Mouse (Mus musculus) liver, embryonic 12.5 days (tissue): ENCODE measurements around the gene Ccdc89. TPM values are rescaled to one million over a fixed set of nuclear protein-coding genes. Genes with fewer than 3 reads are reported as not detected.

Experiments used
- ATAC-seq: fragments of 200-750 bp; cut with Nextera tagmentation; 2 replicates; pipeline ENCODE4 v1.8.0; 2017; ENCODE audit warnings: moderate number of reproducible peaks, mild to moderate bottlenecking, moderate library complexity
- H3K27ac ChIP-seq: fragments of 300-500 bp; sonication (generic); 2 replicates; pipeline ENCODE4 v1.5.1; 2016; ENCODE audit warnings: mild to moderate bottlenecking
- H3K27me3 ChIP-seq: fragments of 300-500 bp; sonication (generic); replicated peaks from 2 replicates; pipeline ENCODE4 v1.6.1; 2016; ENCODE audit warnings: mild to moderate bottlenecking, moderate library complexity
- H3K36me3 ChIP-seq: fragments of 300-500 bp; sonication (generic); 2 replicates; pipeline ENCODE4 v1.6.1; 2016; ENCODE audit warnings: mild to moderate bottlenecking, moderate library complexity
- H3K4me1 ChIP-seq: fragments of 300-500 bp; sonication (generic); 2 replicates; pipeline ENCODE4 v1.6.1; 2016
- H3K4me2 ChIP-seq: fragments of 300-500 bp; sonication (generic); 2 replicates; pipeline ENCODE4 v1.6.1; 2016; ENCODE audit warnings: mild to moderate bottlenecking, moderate library complexity
- H3K4me3 ChIP-seq: fragments of 300-500 bp; sonication (generic); 2 replicates; pipeline ENCODE4 v1.5.1; 2016; ENCODE audit warnings: mild to moderate bottlenecking, moderate library complexity
- H3K9ac ChIP-seq: fragments of 300-500 bp; sonication (generic); 2 replicates; pipeline ENCODE4 v1.6.1; 2016; ENCODE audit warnings: mild to moderate bottlenecking, moderate library complexity
- H3K9me3 ChIP-seq: fragments of 300-500 bp; sonication (generic); replicated peaks from 2 replicates; pipeline ENCODE4 v1.6.1; 2016; ENCODE audit warnings: mild to moderate bottlenecking, moderate library complexity
- WGBS: fragments of 180-500 bp; shearing (Covaris S2); methylation state at CpG from one replicate; pipeline ENCODE4 v1.1.7; 2016; ENCODE audit not compliant: insufficient replicate concordance; 5-methylcytosine and 5-hydroxymethylcytosine counted together
- polyA plus RNA-seq: library from polyadenylated mRNA; unstranded; fragments of >200 nt; fragmentation: Nextera tagmentation; extraction: Ambion mirVana; gene quantifications from 2 replicates; pipeline ENCODE4 v1.2.1, GENCODE M21; 2016

Gene Ccdc89
- polyA plus RNA-seq, 1 experiment from 2014 or later: 0.41 TPM

DNA sequence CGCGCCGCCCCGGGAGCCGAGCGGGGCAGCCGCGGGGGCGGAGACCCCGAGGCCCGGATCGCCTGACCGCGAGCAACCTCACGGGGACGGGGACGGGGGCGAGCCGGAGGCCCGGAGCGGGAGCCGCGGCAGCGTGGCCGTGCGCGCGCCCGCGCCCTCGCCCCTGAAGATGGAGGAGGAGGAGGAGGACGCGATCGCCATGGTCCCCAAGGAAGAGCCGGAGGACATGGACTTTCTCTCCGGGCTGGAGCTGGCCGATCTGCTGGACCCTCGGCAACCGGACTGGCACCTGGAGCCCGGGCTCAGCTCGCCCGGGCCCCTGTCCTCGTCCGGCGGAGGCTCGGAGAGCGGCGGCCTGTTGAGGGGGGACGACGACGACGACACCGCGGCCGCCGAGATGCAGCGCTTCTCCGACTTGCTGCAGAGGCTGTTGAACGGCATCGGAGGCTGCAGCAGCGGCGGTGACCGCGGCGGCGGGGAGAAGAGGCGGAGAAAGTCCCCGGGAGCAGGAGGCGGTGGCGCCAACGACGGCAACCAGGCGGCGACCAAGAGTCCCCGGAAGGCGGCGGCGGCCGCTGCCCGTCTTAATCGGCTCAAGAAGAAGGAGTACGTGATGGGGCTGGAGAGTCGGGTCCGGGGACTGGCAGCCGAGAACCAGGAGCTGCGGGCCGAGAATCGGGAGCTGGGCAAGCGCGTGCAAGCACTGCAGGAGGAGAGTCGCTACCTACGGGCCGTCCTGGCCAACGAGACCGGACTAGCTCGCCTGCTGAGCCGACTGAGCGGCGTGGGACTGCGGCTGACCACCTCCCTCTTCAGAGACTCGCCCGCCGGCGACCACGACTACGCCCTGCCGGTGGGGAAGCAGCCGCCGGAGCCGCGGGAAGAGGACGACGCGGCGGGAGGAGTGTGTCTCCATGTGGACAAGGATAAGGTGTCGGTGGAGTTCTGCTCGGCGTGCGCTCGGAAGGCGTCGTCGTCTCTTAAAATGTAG lies 17.0 kb downstream of the Ccdc89 start:
- peak overlapping the region; percentile 87 for H3K4me2 ChIP-seq
- WGBS: under 1% methylated on average over 123 of the region's 123 CpGs
- H3K4me1 ChIP-seq: peaks cover 6% of the 10 kb centered on the region; the same call in 1 of the 2 replicates
- peaks cover 19% of the 10 kb centered on the region for H3K36me3 ChIP-seq
- H3K4me3 ChIP-seq: peak overlapping the region; percentile 98
- ATAC-seq: peak; percentile 69
- no peaks in the 10 kb centered on the region for H3K9me3 ChIP-seq
- H3K9ac ChIP-seq: peak overlapping the region; percentile 99
- H3K27me3 ChIP-seq: no peaks in the 10 kb centered on the region
- H3K27ac ChIP-seq: peak overlapping the region; percentile 95

- no peak for ATAC-seq
- under 1% methylated on average over 6 of the region's 6 CpGs for WGBS
- Histone ChIP-seq H3K27ac (peak overlapping the region; percentile 95), H3K4me3 (peak overlapping the region; percentile 98), H3K36me3 (peaks cover 23% of the 10 kb centered on the region), H3K27me3 (no peaks in the 10 kb centered on the region), H3K4me2 (peak overlapping the region; percentile 87), H3K9me3 (no peaks in the 10 kb centered on the region), H3K4me1 (peaks cover 6% of the 10 kb centered on the region; the same call in 1 of the 2 replicates), H3K9ac (peak overlapping the region; percentile 99)
These were observed 17.8 kb downstream of the Ccdc89 start for GRCm38 (mm10) chr7:90444206-90444605.

DNA sequence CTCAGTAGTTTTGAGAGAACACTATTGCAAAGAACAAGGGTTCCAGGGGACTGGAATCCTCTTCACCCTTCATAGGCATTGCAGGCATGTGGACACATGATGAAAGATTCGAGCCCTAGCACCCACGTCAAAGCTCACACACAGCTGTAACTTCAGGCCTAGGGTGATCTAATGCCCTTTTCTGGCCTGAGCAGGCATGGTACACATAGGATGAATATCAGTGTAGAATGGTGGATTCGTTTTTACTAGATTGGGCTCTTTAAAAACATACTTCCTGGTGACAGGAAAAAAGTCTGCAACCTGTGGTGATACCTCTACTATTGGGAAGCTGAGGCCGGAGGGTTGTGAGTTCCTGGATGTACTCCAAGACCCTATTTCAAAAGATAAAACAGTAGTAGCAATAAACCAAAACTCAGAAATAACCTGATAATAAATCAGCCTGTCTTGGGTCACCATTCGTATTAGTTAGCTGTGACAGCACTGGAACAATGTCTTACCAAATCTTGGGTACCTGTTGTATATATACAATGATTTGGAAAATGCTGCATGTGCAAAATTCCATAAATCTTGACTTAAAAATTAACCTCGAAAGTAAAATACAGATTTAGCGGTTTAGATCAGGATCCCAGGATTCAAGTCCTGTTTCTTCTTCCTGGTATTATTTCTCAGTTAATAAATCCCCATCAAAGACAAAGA lies 29.9 kb downstream of the Ccdc89 start:
- no peak for ATAC-seq
- Histone ChIP-seq H3K36me3 (peaks cover 30% of the 10 kb centered on the region), H3K27me3 (no peaks in the 10 kb centered on the region; the same call in 1 of the 2 replicates), H3K9ac (peak overlapping the region; percentile 75), H3K9me3 (no peaks in the 10 kb centered on the region), H3K27ac (peak overlapping the region; percentile 87), H3K4me3 (peak overlapping the region; percentile 78), H3K4me1 (peaks cover 31% of the 10 kb centered on the region), H3K4me2 (peak overlapping the region; percentile 80)
- WGBS: 25% methylated on average over 7 of the region's 7 CpGs

DNA sequence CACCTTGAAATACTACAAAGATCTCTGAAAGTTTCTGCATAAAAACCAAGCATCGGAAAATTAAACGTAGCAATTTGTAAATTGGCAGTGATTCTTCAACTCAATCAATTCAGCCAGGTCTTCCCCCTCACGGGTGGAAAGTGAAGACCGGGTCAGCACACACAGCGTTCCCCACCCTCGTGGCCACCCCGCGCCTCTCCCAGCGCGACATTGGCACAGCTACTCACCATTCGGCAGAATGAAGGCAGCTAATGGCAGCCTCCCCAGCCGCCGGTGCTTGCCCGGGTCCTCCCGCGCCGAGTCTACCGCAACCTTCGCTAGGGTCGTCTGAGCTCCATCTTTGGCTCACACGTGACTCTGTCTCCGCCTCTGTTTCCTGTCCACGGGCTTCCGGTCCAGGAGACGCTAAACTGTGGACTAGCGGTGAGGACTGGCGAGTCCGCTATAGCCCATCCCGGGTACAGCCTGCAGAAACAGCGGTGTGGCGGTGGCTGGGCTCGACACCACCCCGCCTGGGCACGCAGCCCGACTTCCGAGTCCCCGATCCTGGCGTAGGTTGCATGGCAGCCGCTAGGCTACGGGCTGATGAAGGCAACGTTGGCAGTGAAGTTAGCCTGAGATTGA lies 30.6 kb downstream of the Ccdc89 start, which contains the start of gene Tmem126a:
TSS of gene Tmem126a (minus strand) at position 385 of the 624 bp plus-strand sequence.
- Histone ChIP-seq H3K27ac (peak within 1 kb of the TSS; percentile 87), H3K9ac (peak within 1 kb of the TSS; percentile 75), H3K27me3 (no peaks in the 10 kb centered on the region; the same call in 1 of the 2 replicates), H3K4me3 (peak within 1 kb of the TSS; percentile 78), H3K9me3 (no peaks in the 10 kb centered on the region), H3K4me1 (peaks cover 33% of the 10 kb centered on the region), H3K4me2 (peak within 1 kb of the TSS; percentile 80), H3K36me3 (peaks cover 23% of the 10 kb centered on the region)
- WGBS: under 1% methylated on average over 41 of the region's 41 CpGs
- ATAC-seq: peak; percentile 92

- peak overlapping the region; percentile 87 for H3K27ac ChIP-seq
- peak overlapping the region; percentile 75 for H3K9ac ChIP-seq
- peak overlapping the region; percentile 80 for H3K4me2 ChIP-seq
- ATAC-seq: peak; percentile 24
- H3K36me3 ChIP-seq: peaks cover 18% of the 10 kb centered on the region
- H3K9me3 ChIP-seq: no peaks in the 10 kb centered on the region
- peaks cover 33% of the 10 kb centered on the region for H3K4me1 ChIP-seq
- H3K27me3 ChIP-seq: no peaks in the 10 kb centered on the region; the same call in 1 of the 2 replicates
- 8% methylated on average over 10 of the region's 10 CpGs for WGBS
- H3K4me3 ChIP-seq: peak overlapping the region; percentile 78
These were observed 31.1 kb downstream of the Ccdc89 start for GRCm38 (mm10) chr7:90457517-90457916.

- Histone ChIP-seq H3K27ac (no peak overlapping the region), H3K36me3 (no peaks in the 10 kb centered on the region), H3K9ac (no peak overlapping the region), H3K9me3 (no peaks in the 10 kb centered on the region), H3K4me1 (peaks cover 33% of the 10 kb centered on the region), H3K4me3 (no peak overlapping the region), H3K27me3 (no peaks in the 10 kb centered on the region; the same call in 1 of the 2 replicates), H3K4me2 (peak overlapping the region; percentile 49)
- no peak for ATAC-seq
- 50% methylated on average over 10 of the region's 10 CpGs for WGBS
These were observed 34.0 kb downstream of the Ccdc89 start for GRCm38 (mm10) chr7:90460330-90460729.

DNA sequence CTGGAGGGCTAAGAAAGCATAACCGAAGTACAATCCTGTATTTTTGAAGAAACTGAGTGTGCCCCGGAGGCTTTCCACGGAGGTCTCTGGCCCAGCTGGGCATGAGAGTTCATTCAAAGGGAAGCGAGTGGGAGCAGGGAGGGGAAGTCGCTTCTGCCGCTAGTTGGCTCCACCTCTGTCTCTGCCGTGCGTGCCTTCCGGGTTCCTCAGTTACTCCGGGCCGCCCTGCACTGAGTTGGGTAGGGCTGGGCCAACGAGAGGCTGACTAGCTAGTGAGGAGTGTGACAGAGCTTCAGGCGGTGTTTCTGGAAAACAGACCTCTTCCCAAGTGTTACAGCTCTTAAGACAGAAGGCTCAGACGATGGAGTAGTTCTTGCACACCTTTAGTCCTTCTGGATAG lies 34.6 kb downstream of the Ccdc89 start:
- ATAC-seq: peak; percentile 60
- Histone ChIP-seq H3K4me1 (peaks cover 28% of the 10 kb centered on the region), H3K36me3 (no peaks in the 10 kb centered on the region), H3K9ac (no peak overlapping the region), H3K4me2 (peak overlapping the region; percentile 49), H3K4me3 (no peak overlapping the region), H3K27ac (no peak overlapping the region), H3K9me3 (no peaks in the 10 kb centered on the region), H3K27me3 (no peaks in the 10 kb centered on the region; the same call in 1 of the 2 replicates)
- WGBS: 15% methylated on average over 14 of the region's 14 CpGs

DNA sequence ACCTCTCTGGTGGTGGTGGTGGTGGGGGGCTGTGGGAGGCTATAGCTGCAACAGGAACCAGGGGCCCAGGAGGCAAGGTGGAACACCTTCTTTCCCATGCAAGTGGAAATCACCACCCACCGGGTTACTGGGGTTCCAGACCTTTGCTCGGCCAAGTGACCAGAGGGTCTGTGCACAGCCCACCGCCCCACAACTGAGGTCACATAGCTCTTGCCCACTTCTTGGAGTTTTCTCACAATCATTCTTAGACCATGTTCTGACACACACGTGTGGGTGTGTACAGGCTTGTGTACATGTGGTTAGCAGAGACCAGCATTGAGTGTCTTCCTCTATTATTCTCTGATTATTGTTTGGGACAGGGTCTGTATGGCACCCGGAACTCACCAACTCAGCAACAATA lies 35.1 kb downstream of the Ccdc89 start:
- no peaks in the 10 kb centered on the region for H3K36me3 ChIP-seq
- H3K4me2 ChIP-seq: peak overlapping the region; percentile 49
- H3K9ac ChIP-seq: no peak overlapping the region
- H3K4me1 ChIP-seq: peaks cover 23% of the 10 kb centered on the region; the same call in 1 of the 2 replicates
- no peak for ATAC-seq
- no peaks in the 10 kb centered on the region; the same call in 1 of the 2 replicates for H3K27me3 ChIP-seq
- no peak overlapping the region for H3K27ac ChIP-seq
- WGBS: 79% methylated on average over 5 of the region's 5 CpGs
- H3K9me3 ChIP-seq: no peaks in the 10 kb centered on the region
- no peak overlapping the region for H3K4me3 ChIP-seq

- Histone ChIP-seq H3K9me3 (no peaks in the 10 kb centered on the region), H3K36me3 (peaks cover 26% of the 10 kb centered on the region), H3K9ac (no peak overlapping the region), H3K27ac (no peak overlapping the region), H3K4me3 (no peak overlapping the region), H3K27me3 (no peaks in the 10 kb centered on the region; the same call in 1 of the 2 replicates), H3K4me2 (no peak overlapping the region), H3K4me1 (peaks cover 26% of the 10 kb centered on the region)
- WGBS: 26% methylated on average over 2 of the region's 2 CpGs
- no peak for ATAC-seq
These were observed 47.1 kb downstream of the Ccdc89 start for GRCm38 (mm10) chr7:90473511-90473910.

GRCm38 (mm10) chr7:90475793-90476312 lies 49.5 kb downstream of the Ccdc89 start, which contains the start of gene Tmem126b:
Gene Tmem126b, minus strand, starts transcription at chr7:90476001.
- Histone ChIP-seq H3K4me3 (peak within 1 kb of the TSS; percentile 75), H3K36me3 (peaks cover 8% of the 10 kb centered on the region), H3K9ac (peak within 1 kb of the TSS; percentile 82), H3K4me2 (peak within 1 kb of the TSS; percentile 93), H3K27ac (peak within 1 kb of the TSS; percentile 76), H3K4me1 (peaks cover 26% of the 10 kb centered on the region), H3K27me3 (peaks cover 4% of the 10 kb centered on the region; the same call in 1 of the 2 replicates), H3K9me3 (no peaks in the 10 kb centered on the region)
- WGBS: under 1% methylated on average over 36 of the region's 36 CpGs
- peak; percentile 100 for ATAC-seq
